Mouse (Mus musculus) forebrain, postnatal 0 days (tissue): ENCODE measurements at regions not wholly inside any gene's neighbourhood (a gene's known extent, or its start where the extent isn't known, plus 50 kb on each side); places are given as distances from the start of the nearest gene placed in this dataset.

Experiments
- ATAC-seq: fragments of 200-750 bp; cut with Nextera tagmentation; 2 replicates; pipeline ENCODE4 v1.8.0; 2017; ENCODE audit warnings: mild to moderate bottlenecking, moderate library complexity
- DNase-seq: peaks from one replicate; pipeline ENCODE4 v3.0.0-alpha.2; 2015
- H3K27ac ChIP-seq: fragments of 300-500 bp; sonication (generic); 2 replicates; pipeline ENCODE4 v1.5.1; 2014; ENCODE audit warnings: low read depth, mild to moderate bottlenecking, antibody characterized with exemption, low read length, moderate library complexity, mixed read lengths
- H3K27me3 ChIP-seq: fragments of 300-500 bp; sonication (generic); 2 replicates; pipeline ENCODE4 v1.6.1; 2014; ENCODE audit warnings: mild to moderate bottlenecking, low read length, mixed read lengths; ENCODE audit not compliant: insufficient read depth
- H3K36me3 ChIP-seq: fragments of 300-500 bp; sonication (generic); 2 replicates; pipeline ENCODE4 v1.6.1; 2014; ENCODE audit warnings: mild to moderate bottlenecking, moderate library complexity; ENCODE audit not compliant: insufficient read depth
- H3K4me1 ChIP-seq: fragments of 300-500 bp; sonication (generic); 2 replicates; pipeline ENCODE4 v1.6.1; 2014; ENCODE audit warnings: antibody characterized with exemption; ENCODE audit not compliant: insufficient read depth
- H3K4me2 ChIP-seq: fragments of 300-500 bp; sonication (generic); 2 replicates; pipeline ENCODE4 v1.6.1; 2014; ENCODE audit warnings: low read depth, mild to moderate bottlenecking, moderate library complexity
- H3K4me3 ChIP-seq: fragments of 300-500 bp; sonication (generic); 2 replicates; pipeline ENCODE4 v1.5.1; 2014; ENCODE audit warnings: low read depth, low read length, mixed read lengths
- H3K9ac ChIP-seq: fragments of 300-500 bp; sonication (generic); 2 replicates; pipeline ENCODE4 v1.6.1; 2014; ENCODE audit warnings: mild to moderate bottlenecking
- H3K9me3 ChIP-seq: fragments of 300-500 bp; sonication (generic); 2 replicates; pipeline ENCODE4 v1.6.1; 2016; ENCODE audit warnings: low read length
- CTCF ChIP-seq: sonication (generic); IDR thresholded peaks from 2 replicates; pipeline ENCODE4 v1.5.1; 2016; ENCODE audit warnings: antibody characterized with exemption, control low read depth, low read depth
- WGBS: fragments of 180-500 bp; shearing (Covaris S2); extraction: QIAGEN DNeasy Blood & Tissue Kit; methylation state at CpG from one replicate; pipeline ENCODE4 v1.1.7; 2014; 5-methylcytosine and 5-hydroxymethylcytosine counted together

DNA sequence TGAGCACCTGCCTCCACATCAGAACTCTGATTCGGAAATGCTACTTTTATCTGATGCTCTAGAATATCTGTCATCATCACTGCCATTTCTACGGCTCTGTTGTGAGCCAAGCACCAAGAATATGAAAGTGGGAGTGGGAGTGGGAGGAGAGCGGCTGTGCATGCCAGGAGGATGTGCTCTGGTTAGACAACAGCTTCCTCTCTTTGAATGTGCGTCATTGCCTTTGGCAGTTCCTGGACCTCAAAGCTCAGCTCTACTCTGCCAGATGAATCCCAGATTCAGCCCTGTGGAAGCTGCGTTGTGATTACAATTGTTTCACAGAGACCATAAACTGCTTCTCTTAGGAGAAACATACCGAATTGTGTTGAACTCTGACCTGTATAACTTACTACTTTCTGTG, 106.8 kb upstream of the Tnfaip3 start:
- no peaks in the 10 kb centered on the region for H3K9me3 ChIP-seq
- no peak for DNase-seq
- H3K27me3 ChIP-seq = no peaks in the 10 kb centered on the region
- H3K4me1 ChIP-seq = no peaks in the 10 kb centered on the region
- 71% methylated on average over 6 of the region's 6 CpGs for WGBS
- H3K36me3 ChIP-seq = no peaks in the 10 kb centered on the region
- TF ChIP-seq CTCF = no peak
- H3K4me3 ChIP-seq = no peak overlapping the region
- no peak overlapping the region for H3K27ac ChIP-seq
- H3K9ac ChIP-seq = no peak overlapping the region
- H3K4me2 ChIP-seq = no peak overlapping the region
- 0 out of 2 replicates have a peak, but pooled peaks have one; percentile 16 for ATAC-seq

DNA sequence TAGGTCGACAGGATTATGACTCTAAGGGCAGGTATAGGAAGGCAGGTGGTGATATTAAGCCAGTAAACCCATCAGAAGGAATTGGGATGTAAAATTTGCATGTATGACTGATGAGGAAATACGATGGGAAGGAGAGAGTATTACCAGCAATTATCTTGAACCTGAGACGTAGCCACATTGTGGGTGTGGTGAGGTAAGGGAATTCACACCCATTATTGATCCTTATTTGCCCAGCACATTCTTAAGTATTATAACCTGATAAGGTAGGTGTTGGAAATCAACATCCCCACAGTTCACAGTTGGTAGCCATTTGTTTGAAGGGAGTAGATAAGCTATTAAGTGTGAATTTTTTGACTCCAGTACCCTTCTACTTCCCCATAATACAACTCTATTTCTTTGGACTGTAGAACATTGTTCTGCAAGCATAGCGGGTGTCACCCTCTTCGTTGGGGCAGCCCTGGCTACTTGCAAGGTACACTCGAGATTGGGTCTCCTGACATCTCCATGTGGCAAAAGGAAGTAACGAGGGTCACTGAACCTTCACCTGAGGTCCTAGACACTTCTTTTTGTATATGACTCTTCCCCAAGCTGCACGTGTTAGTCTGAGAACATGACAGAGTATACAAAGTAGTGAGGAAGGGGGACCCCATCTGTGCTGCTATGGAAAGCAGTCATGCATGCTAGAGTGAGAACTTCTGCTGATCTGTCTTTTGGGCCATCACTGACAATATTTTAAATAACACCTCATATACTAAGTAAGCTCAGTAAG, 104.0 kb upstream of the Tnfaip3 start:
- H3K4me2 ChIP-seq = no peak overlapping the region
- TF ChIP-seq CTCF = no peak
- ATAC-seq = no peak
- H3K4me1 ChIP-seq = no peaks in the 10 kb centered on the region
- no peak for DNase-seq
- H3K9me3 ChIP-seq = no peaks in the 10 kb centered on the region
- H3K27me3 ChIP-seq = no peaks in the 10 kb centered on the region
- H3K36me3 ChIP-seq = no peaks in the 10 kb centered on the region
- WGBS = 85% methylated on average over 8 of the region's 8 CpGs
- no peak overlapping the region for H3K27ac ChIP-seq
- H3K4me3 ChIP-seq = no peak overlapping the region
- H3K9ac ChIP-seq = no peak overlapping the region

DNA sequence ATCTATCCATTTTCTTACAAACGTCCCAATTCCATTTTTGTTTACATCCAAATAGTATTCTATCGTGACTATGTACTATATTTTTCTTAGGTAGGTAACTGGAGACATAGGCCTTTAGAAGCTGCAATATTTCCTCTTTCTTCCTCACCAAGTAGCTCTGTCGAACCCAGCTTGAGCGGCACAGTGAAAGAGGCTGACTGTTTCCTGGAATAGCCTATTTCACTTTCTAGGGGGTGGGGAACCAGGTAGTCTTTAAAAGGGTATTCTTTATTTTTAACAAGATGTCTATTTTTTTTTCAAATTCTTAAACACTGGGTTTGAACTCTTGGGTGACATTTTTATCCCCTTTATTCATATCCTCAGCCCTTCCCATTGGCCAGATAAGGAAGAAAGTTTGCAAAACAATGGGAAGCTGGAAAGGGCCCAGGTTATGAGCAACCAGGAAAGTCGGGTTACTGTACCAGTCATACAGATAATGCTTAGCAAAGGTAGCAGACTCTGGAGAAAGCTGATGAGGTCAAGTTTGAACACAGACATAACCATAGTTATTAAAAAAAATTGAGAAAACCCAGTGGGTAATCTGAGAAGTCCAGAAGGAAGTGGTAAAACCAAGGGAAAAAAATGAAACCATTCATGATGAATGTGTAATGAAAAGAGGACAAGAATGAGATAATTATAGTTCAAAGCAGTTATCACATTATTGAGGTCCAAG, 103.3 kb upstream of the Tnfaip3 start:
- Histone ChIP-seq H3K27ac (no peak overlapping the region), H3K4me2 (no peak overlapping the region), H3K9ac (no peak overlapping the region), H3K4me1 (no peaks in the 10 kb centered on the region), H3K9me3 (no peaks in the 10 kb centered on the region), H3K27me3 (no peaks in the 10 kb centered on the region), H3K36me3 (no peaks in the 10 kb centered on the region), H3K4me3 (no peak overlapping the region)
- WGBS = 84% methylated on average over 5 of the region's 5 CpGs
- ATAC-seq = no peak
- no peak for TF ChIP-seq CTCF
- DNase-seq = no peak

DNA sequence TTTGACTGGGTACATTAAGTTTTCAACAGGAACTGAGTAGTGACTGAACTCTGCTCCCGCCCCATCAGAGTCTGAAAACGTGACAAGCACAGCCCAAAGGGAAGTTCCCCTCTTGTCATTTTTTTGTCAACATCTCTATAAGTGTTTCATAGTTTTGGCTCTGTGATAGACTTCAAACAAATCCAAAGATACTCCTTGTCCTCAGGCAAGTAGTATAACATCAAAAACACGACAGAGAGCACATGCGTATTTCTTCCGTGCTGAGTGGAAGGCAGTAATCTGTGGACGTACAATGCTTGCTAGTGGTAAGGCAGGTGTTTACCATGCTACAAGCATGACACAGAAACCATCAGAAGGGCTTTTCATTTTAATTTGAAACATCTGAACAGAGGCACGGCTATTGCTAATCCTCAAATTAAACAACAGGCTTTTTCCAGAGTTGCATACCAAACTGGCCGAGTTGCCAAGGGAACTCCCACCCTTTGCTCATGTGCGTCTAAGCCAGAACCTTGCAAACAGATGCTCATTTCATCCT, 101.7 kb upstream of the Tnfaip3 start:
- TF ChIP-seq CTCF = no peak
- Histone ChIP-seq H3K9me3 (no peaks in the 10 kb centered on the region), H3K27ac (no peak overlapping the region), H3K36me3 (no peaks in the 10 kb centered on the region), H3K4me2 (no peak overlapping the region), H3K4me3 (no peak overlapping the region), H3K9ac (no peak overlapping the region), H3K4me1 (no peaks in the 10 kb centered on the region), H3K27me3 (no peaks in the 10 kb centered on the region)
- no peak; the same call in 1 of the 2 replicates for ATAC-seq
- WGBS = 28% methylated on average over 9 of the region's 9 CpGs
- no peak for DNase-seq

DNA sequence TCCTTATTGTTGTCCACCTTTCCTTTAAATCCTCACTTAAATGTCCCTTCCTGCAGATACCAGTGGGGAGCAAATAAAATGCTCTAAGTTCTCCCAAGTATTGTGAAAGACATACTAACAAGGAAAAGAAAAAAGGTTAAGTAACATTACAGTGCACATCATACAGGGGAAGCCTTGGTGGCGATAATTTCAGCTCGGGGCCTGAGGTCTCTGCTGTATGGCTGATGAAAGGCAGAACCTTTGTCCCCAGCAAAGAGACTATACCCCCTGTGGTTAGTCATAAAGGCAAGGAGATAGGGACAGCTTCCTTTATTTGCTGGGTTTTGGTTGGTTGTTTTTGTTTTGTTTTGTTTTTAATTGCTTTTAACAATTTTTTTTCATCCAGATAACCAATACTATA, 97.0 kb upstream of the Tnfaip3 start:
- Histone ChIP-seq H3K9me3 (no peaks in the 10 kb centered on the region), H3K4me1 (no peaks in the 10 kb centered on the region), H3K27ac (no peak overlapping the region), H3K4me2 (no peak overlapping the region), H3K4me3 (no peak overlapping the region), H3K9ac (no peak overlapping the region), H3K27me3 (no peaks in the 10 kb centered on the region), H3K36me3 (no peaks in the 10 kb centered on the region)
- ATAC-seq = no peak
- TF ChIP-seq CTCF = no peak
- WGBS = 46% methylated on average over 2 of the region's 2 CpGs
- DNase-seq = no peak

DNA sequence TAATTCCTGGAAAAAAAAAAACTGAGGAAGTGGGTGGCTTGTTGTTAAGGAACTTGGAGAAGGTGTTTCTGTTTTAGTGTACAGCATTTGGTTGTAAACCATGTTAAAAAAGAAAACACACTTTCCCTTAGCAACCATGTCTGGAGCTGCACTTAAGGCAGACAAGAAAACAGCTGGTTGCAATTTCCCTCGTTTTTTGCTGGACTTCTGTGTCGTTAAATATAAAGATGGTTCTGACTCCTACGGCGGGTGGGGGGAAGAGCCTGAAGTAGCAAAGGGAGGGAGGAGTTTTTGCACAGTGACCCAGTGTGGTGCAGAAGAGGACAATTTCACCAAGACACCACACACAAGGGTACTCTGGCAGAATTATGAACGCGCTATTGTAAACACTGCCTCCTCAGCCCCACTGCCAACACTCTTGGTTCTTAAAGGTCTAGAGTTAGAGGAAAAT, 89.8 kb upstream of the Tnfaip3 start:
- Histone ChIP-seq H3K9me3 (no peaks in the 10 kb centered on the region), H3K4me2 (no peak overlapping the region), H3K4me3 (no peak overlapping the region), H3K9ac (no peak overlapping the region), H3K27me3 (no peaks in the 10 kb centered on the region), H3K4me1 (no peaks in the 10 kb centered on the region), H3K27ac (no peak overlapping the region), H3K36me3 (no peaks in the 10 kb centered on the region)
- TF ChIP-seq CTCF = no peak
- WGBS = 73% methylated on average over 6 of the region's 6 CpGs
- DNase-seq (no peak), ATAC-seq (no peak)

DNA sequence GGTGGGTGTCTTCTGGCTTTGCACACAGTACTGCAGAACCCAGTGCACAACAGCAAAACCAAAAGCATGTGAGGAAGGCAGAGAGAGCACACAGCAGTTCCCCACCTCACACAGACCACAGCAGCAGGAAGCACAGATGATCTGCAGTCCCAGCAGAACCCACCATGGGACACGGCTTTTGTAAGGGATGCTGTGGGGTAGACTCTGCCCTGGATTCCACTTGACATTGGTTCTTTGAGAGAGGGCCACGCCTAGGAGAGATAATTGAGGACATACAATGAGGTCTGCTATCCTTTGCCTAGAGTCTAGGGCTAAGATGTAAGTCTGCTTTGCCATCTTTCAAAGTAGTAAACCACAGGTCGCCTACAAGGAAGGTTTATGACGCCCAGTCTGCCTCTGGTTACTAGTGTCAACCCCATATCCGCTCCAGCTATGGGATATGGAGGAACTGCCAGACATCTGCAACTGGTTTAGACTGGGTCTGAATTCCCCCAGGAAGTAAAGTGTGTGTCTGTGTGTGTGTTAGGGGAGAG, 89.3 kb upstream of the Tnfaip3 start:
- ATAC-seq (no peak), DNase-seq (no peak)
- H3K4me2 ChIP-seq = no peak overlapping the region
- no peaks in the 10 kb centered on the region for H3K27me3 ChIP-seq
- TF ChIP-seq CTCF = no peak
- H3K27ac ChIP-seq = no peak overlapping the region
- H3K36me3 ChIP-seq = no peaks in the 10 kb centered on the region
- no peak overlapping the region for H3K4me3 ChIP-seq
- no peak overlapping the region for H3K9ac ChIP-seq
- H3K4me1 ChIP-seq = no peaks in the 10 kb centered on the region
- WGBS = 75% methylated on average over 5 of the region's 5 CpGs
- no peaks in the 10 kb centered on the region for H3K9me3 ChIP-seq
